Comparison of ENCODE assay signal across 8 mouse cellular contexts in genomic region chr9:78107582-78107911, GRCm38 (mm10). TPM values are rescaled to one million over a fixed set of nuclear protein-coding genes. Genes with fewer than 3 reads are reported as not detected.
DNase-seq lines count a peak whose midpoint lies in the region; ATAC-seq and TF ChIP-seq lines count a peak whose summit lies in the region.

No protein-coding gene starts in this region.

- no peak for TF ChIP-seq CTCF in lung, embryonic 14.5 days (IDR thresholded peaks at IDR 0.05; ENCODE audit: low read depth)

- no peaks in the 10 kb centered on the region for H3K9me3 ChIP-seq in lung, embryonic 14.5 days (ENCODE audit: low read depth, low read length)
- H3K9me3 ChIP-seq in embryonic facial prominence, embryonic 14.5 days (ENCODE audit: control insufficient read depth, low read length): no peaks in the 10 kb centered on the region
- H3K9me3 ChIP-seq in limb, embryonic 10.5 days (replicated peaks): no peaks in the 10 kb centered on the region
- no peaks in the 10 kb centered on the region for H3K9me3 ChIP-seq in neural tube, embryonic 14.5 days (ENCODE audit: control insufficient read depth, low read length)

- H3K36me3 ChIP-seq in lung, embryonic 14.5 days (ENCODE audit: insufficient read depth): 0 out of 2 replicates have a peak, but pooled peaks cover 14% of the 10 kb centered on the region
- H3K36me3 ChIP-seq in embryonic facial prominence, embryonic 14.5 days (ENCODE audit: control insufficient read depth, insufficient read depth, low read length): peaks cover 21% of the 10 kb centered on the region; the same call in 1 of the 2 replicates
- H3K36me3 ChIP-seq in limb, embryonic 10.5 days: peaks cover 4% of the 10 kb centered on the region; the same call in 1 of the 2 replicates
- H3K36me3 ChIP-seq in neural tube, embryonic 14.5 days (ENCODE audit: control insufficient read depth, insufficient read depth, low read length): 0 out of 2 replicates have a peak, but pooled peaks cover 4% of the 10 kb centered on the region

- H3K27ac ChIP-seq in lung, embryonic 14.5 days (ENCODE audit: low read depth): peak overlapping the region; percentile 95
- peak overlapping the region; percentile 92; the same call in 1 of the 2 replicates for H3K27ac ChIP-seq in embryonic facial prominence, embryonic 14.5 days (replicated peaks; ENCODE audit: low read depth, low read length)
- H3K27ac ChIP-seq in limb, embryonic 10.5 days: peak overlapping the region; percentile 94; the same call in 1 of the 2 replicates
- peak overlapping the region; percentile 86 for H3K27ac ChIP-seq in neural tube, embryonic 14.5 days (ENCODE audit: low read depth, low read length)

- no peak for DNase-seq in lung, embryonic 14.5 days
- no peak for DNase-seq in lung, postnatal 10 days
- peak; percentile 80 for DNase-seq in embryonic facial prominence, embryonic 14.5 days (ENCODE audit: low spot score)
- DNase-seq in limb, embryonic 10.5 days (ENCODE audit: low spot score): no peak
- no peak for DNase-seq in adrenal gland, adult (ENCODE audit: inconsistent age in 2 of 2, low spot score in 1 of 2)
- no peak for DNase-seq in cerebellum, postnatal 36 days
- DNase-seq in embryo, embryonic 10.5 days (ENCODE audit: low spot score): no peak

- peak overlapping the region; percentile 80 for H3K4me3 ChIP-seq in lung, embryonic 14.5 days (ENCODE audit: low read depth, low read length)
- peak overlapping the region; percentile 92 for H3K4me3 ChIP-seq in embryonic facial prominence, embryonic 14.5 days (ENCODE audit: low read depth, low read length)
- H3K4me3 ChIP-seq in limb, embryonic 10.5 days: peak overlapping the region; percentile 93
- peak overlapping the region; percentile 88 for H3K4me3 ChIP-seq in neural tube, embryonic 14.5 days (ENCODE audit: low read depth, low read length)

- no peaks in the 10 kb centered on the region for H3K27me3 ChIP-seq in lung, embryonic 14.5 days (ENCODE audit: insufficient read depth, low read length)
- H3K27me3 ChIP-seq in embryonic facial prominence, embryonic 14.5 days (replicated peaks; ENCODE audit: control insufficient read depth, insufficient read depth, low read length): no peaks in the 10 kb centered on the region
- H3K27me3 ChIP-seq in limb, embryonic 10.5 days (ENCODE audit: low read depth, poor library complexity, severe bottlenecking): no peaks in the 10 kb centered on the region
- no peaks in the 10 kb centered on the region for H3K27me3 ChIP-seq in neural tube, embryonic 14.5 days (ENCODE audit: control insufficient read depth, insufficient read depth, low read length)

- WGBS in lung, embryonic 14.5 days: 15% methylated on average over 6 of the region's 6 CpGs
- WGBS in embryonic facial prominence, embryonic 14.5 days: 14% methylated on average over 6 of the region's 6 CpGs
- WGBS in limb, embryonic 10.5 days: 29% methylated on average over 6 of the region's 6 CpGs
- 25% methylated on average over 6 of the region's 6 CpGs for WGBS in neural tube, embryonic 14.5 days

- H3K4me1 ChIP-seq in lung, embryonic 14.5 days (ENCODE audit: insufficient read depth): 0 out of 2 replicates have a peak, but pooled peaks cover 5% of the 10 kb centered on the region
- peaks cover 14% of the 10 kb centered on the region for H3K4me1 ChIP-seq in embryonic facial prominence, embryonic 14.5 days (ENCODE audit: control insufficient read depth, insufficient read depth, low read length)
- peaks cover 16% of the 10 kb centered on the region for H3K4me1 ChIP-seq in limb, embryonic 10.5 days
- peaks cover 8% of the 10 kb centered on the region for H3K4me1 ChIP-seq in neural tube, embryonic 14.5 days (ENCODE audit: control insufficient read depth, insufficient read depth, low read length)

- no peak; the same call in 1 of the 2 replicates for ATAC-seq in lung, embryonic 14.5 days (ENCODE audit: insufficient read depth)
- no peak for ATAC-seq in embryonic facial prominence, embryonic 14.5 days (ENCODE audit: low read depth)
- no peak; the same call in 1 of the 2 replicates for ATAC-seq in neural tube, embryonic 14.5 days (ENCODE audit: low read depth)

- peak overlapping the region; percentile 83 for H3K4me2 ChIP-seq in lung, embryonic 14.5 days
- H3K4me2 ChIP-seq in embryonic facial prominence, embryonic 14.5 days (ENCODE audit: low read depth, low read length): peak overlapping the region; percentile 91
- H3K4me2 ChIP-seq in neural tube, embryonic 14.5 days (ENCODE audit: low read depth, low read length): peak overlapping the region; percentile 83

- H3K9ac ChIP-seq in lung, embryonic 14.5 days: peak overlapping the region; percentile 83
- peak overlapping the region; percentile 89 for H3K9ac ChIP-seq in embryonic facial prominence, embryonic 14.5 days (ENCODE audit: low read depth, low read length)
- H3K9ac ChIP-seq in neural tube, embryonic 14.5 days (replicated peaks; ENCODE audit: low read depth, low read length): peak overlapping the region; percentile 83

RNA-seq across cellular contexts. Expression of gene Fbxo9, which starts 1.3 kb away (rescaled TPM):
- 40.5 and 41.8 TPM in 2 replicates for polyA plus RNA-seq in lung, embryonic 14.5 days (2014; fragmentation: Nextera tagmentation; extraction: Ambion mirVana)
- 43.5 and 46.5 TPM in 2 replicates for polyA plus RNA-seq in embryonic facial prominence, embryonic 14.5 days (2014; fragmentation: Nextera tagmentation; extraction: Ambion mirVana)
- 22.2 and 25.5 TPM in 2 replicates for polyA plus RNA-seq in limb, embryonic 10.5 days (2016; fragmentation: Nextera tagmentation; extraction: Ambion mirVana)
- 91.4 and 94.7 TPM in 2 replicates for polyA plus RNA-seq in neural tube, embryonic 14.5 days (2014; fragmentation: Nextera tagmentation; extraction: Ambion mirVana)

RNA-seq across cellular contexts. Expression of gene Ick, which starts 1.4 kb away (rescaled TPM):
- polyA plus RNA-seq in lung, embryonic 14.5 days (2014; fragmentation: Nextera tagmentation; extraction: Ambion mirVana): 22.9 and 23.2 TPM in 2 replicates
- 23.4 and 23.6 TPM in 2 replicates for polyA plus RNA-seq in embryonic facial prominence, embryonic 14.5 days (2014; fragmentation: Nextera tagmentation; extraction: Ambion mirVana)
- 46.7 and 47.4 TPM in 2 replicates for polyA plus RNA-seq in limb, embryonic 10.5 days (2016; fragmentation: Nextera tagmentation; extraction: Ambion mirVana)
- polyA plus RNA-seq in neural tube, embryonic 14.5 days (2014; fragmentation: Nextera tagmentation; extraction: Ambion mirVana): 36.0 and 40.8 TPM in 2 replicates

RNA-seq across cellular contexts. Expression of gene Gcm1, which starts 55.8 kb away (rescaled TPM):
- 0.38 and 0.47 TPM in 2 replicates for polyA plus RNA-seq in lung, embryonic 14.5 days (2014; fragmentation: Nextera tagmentation; extraction: Ambion mirVana)
- polyA plus RNA-seq in embryonic facial prominence, embryonic 14.5 days (2014; fragmentation: Nextera tagmentation; extraction: Ambion mirVana): 0.08 TPM in 1 of 2 replicates, not detected in the other
- polyA plus RNA-seq in limb, embryonic 10.5 days (2016; fragmentation: Nextera tagmentation; extraction: Ambion mirVana): not detected in 2 replicates
- not detected in 2 replicates for polyA plus RNA-seq in neural tube, embryonic 14.5 days (2014; fragmentation: Nextera tagmentation; extraction: Ambion mirVana)
